Mouse (Mus musculus): ENCODE data around the gene Rapgef1.
A peak's percentile ranks its signal among the peaks of the same experiment; 100 is the strongest.

The Rapgef1 gene

DNA sequence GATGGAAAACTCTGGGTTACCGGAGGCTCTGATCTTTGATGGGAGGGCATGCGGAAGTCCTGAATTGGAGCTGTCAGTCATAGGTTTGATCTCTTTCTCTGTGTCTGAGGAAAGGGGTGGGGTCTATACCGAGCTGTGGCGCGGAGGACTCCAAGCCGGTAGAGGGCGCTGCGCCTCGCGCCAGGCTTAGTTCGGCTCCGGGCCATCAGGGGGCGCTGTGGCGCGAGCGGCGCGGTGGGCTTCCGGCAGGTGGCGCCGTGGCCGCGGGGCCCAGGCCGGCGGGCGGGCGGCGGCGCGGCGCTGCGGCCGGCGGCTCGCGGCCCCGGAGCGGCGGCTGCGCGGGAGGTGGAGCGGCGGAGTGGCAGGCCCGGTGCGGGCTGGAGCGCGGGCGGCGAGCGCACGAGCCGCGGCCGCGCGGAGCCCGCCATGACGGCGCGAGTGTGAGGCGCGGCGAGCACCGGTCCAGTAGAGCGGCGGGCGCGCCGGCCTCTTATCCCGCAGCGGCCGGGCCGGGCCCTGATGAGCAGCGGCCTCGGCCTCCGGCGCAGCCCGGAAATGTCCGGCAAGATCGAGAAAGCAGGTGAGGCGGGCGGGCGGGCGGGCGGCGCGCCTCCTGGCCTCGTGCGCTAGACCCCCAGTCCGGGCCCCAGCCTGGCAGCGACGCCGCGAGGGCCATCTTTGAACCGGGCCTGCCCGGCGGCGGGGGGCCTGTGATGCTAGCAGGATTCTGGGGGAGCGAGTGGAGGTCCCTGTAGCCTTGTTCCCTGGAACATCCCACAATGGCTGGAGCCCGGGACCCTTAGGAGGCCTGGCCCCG lies at the start of gene Rapgef1:
Gene Rapgef1 (plus strand): TSS at position 237 of the 817 bp plus-strand sequence.
- DNase-seq (ENCODE audit: low read depth, low spot score): peak; percentile 82

DNA sequence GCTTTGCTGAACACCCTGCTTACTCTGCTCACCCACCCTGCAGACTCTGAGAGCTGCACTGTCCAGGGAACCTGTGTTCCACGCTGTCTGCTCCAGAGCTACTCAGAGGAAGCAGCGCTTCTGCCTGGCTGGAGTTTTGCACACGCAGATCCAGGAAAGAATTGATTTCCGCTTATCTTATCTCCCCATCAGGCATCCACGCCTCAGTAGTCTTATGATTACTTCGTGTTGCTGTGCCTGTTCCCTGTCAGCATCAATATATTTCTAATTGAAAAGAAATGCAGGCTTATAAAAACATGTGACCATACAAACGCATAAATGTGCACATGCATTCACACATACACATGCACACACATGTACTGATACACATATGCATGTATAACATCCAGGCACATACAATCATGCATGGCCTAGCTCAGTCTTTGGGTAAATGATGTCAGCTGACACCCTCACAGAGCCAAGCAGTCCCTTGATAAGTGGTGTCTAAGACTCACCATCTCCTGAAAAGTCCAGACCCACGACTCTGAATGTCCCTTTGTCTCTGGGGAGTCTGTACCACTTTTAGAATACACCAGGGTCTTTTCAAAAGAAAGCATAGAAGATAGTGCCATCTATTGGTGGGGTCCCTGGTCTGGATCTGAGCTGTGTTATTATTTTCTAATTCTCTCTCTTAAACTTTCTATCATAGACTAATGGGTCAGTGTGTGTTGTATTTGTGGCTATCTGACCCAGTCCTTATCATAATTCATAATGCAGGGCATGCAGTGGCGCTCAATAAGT lies 47.4 kb upstream of the Rapgef1 start:
- no peak for DNase-seq (ENCODE audit: low read depth, low spot score)

DNA sequence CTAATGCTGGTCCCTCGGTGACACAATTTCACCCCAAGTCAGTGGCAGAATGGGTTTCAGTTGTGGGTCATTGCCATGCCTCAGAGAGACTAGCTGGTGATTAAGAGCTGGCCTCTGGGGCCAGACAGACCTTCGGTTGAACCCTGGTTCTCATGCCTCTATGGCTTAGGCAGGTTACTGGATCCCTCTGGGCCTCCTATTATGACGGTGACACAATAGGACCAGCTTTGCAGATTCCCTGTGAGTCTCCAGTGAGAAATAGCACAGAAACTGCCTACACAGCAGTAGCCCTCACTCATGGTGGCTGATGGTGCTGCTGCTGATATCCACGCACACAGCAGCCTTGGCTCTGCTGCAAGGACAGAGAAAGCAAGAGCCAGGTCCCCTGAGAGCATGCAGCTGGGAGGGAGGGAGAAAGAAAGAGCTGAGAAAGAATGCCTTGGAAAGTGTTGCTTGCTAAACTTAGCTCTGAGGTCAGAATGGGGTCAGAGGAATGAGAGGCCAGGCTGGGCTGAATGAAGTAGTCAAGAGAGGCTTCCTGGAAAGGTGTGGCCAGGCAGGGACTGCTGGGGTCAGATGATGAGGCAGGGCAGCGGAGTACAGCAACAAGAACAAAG lies 46.6 kb upstream of the Rapgef1 start:
- no peak for DNase-seq (ENCODE audit: low read depth, low spot score)

DNA sequence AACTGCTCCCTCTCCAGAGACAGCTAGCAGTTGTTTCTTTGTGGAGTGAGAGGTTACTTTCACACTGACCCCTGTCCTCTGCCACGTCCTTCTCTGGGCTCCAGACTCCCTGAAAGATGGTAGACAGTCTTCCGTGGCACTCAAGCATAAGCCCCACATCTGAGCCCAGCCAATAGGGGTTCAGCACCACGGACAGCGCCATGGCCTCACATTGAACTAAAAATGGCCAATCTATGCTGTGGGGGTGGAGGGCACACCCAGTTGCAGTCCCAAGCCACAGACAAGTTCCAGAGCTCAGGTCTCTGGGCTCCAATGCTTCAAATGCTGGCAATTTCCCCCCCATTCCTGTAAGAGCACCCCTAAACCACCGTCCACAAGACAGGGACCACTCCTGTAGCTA lies 45.9 kb upstream of the Rapgef1 start:
- peak; percentile 90 for DNase-seq (ENCODE audit: low read depth, low spot score)

DNA sequence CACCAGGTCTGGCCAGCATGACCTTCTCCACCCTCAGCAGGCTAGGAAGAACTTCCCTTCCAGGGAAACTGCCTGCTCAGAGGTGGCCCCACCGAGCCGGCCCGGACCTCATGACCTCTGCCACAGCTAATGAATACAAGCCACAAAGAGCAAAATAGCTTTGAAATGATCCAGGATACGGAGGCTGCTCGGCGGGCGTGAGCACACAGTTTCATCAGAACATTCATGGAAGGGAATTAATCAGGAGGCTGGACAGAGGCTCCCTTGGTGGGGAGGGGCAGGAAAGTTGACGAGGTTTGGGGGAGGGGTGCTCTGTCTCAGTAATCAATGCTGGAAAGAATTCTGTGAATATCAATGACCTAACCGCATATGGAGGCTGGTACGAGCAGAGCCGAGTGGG lies 45.3 kb upstream of the Rapgef1 start:
- DNase-seq (ENCODE audit: low read depth, low spot score): no peak

DNA sequence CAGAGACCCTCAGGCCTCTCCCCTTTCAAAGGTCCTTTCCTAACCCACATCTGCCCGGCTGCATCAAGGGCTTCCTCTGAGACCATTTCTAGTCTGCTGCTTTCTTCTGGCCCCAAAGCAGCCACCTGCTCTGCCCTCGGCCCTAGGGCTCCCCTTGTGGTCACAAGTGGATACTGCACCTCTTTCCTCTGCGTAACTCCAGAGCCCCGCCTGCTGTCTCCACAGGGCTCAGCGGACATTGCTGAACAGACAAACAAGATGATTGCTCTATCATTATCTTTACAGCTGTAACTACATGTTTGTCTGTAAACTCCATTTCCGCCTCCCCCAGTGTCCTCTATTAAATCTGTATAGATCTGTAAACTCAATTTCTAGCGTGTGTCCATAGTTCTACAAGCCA lies 37.1 kb upstream of the Rapgef1 start:
- DNase-seq (ENCODE audit: low read depth, low spot score): peak; percentile 75

DNA sequence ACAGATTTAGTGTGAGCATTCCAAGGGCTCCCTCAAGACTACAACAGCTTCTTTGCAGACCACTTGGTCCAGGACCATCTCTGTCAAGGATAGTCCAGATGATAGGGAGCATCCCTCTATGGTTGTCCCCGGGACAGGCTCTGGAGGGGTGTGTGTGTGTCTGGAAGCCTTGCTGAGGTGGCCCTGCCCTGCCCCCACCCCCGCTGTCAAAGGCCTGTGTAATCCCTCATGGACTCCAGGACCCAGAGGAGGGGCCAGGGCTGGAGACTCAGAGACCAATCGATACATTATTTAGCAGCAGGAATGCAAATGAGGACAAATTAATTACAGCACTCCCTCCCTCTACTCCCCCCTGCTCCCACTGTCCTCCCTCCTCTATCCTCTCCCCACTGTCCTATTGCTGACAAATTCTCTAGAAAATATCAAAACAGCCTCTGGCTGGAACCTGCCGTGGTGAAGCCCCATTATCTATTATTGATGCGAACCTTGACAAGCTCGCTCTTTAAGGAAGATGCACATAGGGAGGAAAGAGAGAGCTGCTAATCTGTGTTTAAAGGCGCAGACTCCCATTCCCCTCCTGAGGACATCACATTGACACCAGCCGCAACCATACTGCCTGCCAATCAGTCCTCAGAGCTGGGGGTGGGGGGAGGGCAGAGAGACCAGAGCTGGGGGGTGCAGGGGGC lies 33.4 kb upstream of the Rapgef1 start:
- no peak for DNase-seq (ENCODE audit: low read depth, low spot score)

DNA sequence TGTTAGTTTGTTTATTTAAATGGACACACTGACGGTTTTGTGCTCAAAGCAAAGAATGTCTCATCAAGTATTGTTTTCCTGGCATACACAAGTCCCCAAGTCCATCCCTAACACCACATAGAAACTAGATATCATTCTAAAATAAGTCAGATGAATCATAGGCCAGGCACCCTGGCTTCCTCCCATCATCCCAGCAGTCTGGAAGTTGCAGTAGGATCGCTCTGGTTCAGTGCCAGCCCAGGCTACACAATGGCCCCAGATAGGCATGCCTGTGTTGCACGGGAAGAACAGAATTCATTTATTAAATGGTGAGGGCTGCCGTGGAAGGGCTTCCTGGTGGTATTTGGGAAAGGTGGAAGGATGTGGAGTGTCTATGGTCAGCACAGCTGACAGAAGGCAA lies 31.5 kb upstream of the Rapgef1 start:
- no peak for DNase-seq (ENCODE audit: low read depth, low spot score)

DNA sequence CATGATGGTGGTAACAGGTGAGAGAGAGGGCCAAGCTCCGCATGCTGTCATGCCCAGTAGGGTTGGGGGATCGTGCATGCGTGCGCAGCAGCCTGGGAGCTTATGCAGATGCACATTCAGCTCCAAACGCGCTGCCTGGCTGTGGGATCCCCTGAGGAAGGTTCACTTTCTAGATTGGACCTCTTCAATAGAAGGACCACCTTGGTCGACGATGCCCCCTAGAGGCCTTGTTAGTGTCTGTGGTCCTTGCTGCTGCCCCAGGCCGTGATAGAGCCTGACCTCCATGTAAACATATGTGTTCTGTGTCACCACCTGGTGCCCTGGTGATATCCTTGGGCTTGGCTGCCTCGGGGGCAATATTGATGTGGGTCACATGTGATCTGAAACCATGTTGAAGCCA lies 30.3 kb upstream of the Rapgef1 start:
- DNase-seq (ENCODE audit: low read depth, low spot score): no peak

DNA sequence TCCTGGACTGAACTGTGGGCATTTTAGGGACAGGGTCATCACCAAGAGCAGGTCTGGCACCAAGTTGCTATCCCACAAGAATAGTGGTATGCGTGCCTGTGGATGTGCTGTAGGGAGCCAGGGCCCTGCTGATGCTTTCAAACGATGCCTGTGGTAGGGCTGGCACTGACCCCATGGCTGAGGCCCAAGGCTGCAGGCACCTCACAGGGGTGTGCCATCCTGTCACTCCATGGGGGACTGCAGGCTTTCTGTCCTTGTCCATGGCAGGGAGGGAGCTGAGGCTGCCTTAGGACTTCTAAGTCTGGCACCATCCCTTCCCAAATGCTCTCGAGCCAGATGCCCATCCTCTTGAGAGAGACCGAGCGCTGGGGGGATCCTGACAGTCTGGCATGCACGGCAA lies 27.9 kb upstream of the Rapgef1 start:
- no peak for DNase-seq (ENCODE audit: low read depth, low spot score)

DNA sequence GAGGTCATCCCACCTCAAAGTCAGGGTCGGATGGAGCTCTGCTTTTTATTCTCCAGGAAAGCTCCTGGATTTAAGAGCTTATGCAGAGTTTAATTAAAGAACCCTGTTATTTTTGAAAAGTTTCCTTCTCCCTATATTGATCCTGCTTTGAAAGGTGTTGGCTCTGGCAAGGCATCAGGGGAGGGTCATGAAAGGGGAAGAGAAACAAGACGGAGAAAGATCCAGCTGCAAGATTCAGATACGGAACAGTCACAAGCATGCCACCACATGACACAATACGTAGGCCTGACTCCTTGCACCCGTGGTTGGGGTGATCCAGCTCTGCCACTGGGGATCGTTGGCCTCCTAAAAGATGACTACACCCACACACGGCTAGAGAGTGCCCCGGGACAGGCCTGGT lies 27.0 kb upstream of the Rapgef1 start:
- no peak for DNase-seq (ENCODE audit: low read depth, low spot score)

DNA sequence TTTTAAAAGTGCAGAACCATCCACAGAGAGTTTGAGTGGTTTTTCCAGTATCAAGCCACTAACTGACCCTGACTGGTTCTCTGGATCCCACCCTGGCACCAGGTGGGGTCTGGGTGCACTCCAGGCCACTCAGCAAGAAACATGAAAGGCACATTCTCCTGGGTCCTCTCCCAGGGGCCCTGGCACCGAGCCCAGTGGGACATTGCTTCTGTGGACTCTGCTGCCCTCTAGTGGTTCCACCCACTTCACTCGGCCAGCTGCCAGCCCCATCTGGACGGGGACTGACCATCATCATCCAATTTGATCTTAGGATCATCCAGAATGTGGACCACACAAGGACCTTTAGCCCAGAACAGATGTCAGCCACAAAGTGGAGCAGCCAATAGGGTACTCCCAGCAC lies 15.6 kb upstream of the Rapgef1 start:
- peak; percentile 71 for DNase-seq (ENCODE audit: low read depth, low spot score)

DNA sequence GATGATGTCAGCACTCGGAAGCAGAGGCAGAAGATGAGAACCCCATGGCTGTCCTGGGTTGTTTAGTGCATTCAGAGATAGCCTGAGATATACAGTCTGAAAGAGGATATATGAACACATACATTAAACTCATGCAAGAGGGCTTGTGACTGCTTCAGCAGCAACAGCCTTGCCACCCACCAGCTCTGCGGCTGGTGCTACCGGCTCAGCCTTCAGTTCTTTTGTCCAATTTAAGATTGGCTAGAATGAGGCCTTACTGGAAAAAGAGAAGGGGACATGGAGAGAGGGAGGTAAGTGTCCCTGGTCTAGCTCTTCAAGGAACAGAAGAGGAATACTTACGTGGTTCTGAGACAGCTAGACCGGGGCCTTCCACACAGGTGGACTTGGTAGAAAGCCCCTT lies 13.9 kb upstream of the Rapgef1 start:
- DNase-seq (ENCODE audit: low read depth, low spot score): no peak

DNA sequence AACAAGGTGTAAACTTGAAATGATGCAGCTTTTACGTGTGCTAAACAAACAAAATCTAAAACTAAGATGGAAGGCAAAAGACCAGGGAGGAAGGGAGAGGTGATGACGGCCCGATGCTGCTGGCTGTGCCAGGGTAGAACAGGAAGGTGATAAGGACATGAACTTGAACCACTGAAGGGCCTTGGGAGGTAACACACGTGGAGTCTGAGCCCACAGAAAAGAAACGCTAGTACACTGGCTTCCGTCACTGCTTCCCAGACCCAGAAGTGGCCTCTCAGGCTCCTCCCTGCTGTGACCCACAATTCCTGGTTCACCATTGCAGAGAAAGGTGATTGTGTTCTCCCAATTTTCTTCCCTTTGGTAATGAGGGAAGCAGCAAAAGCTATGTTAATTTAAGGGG lies 13.1 kb upstream of the Rapgef1 start:
- no peak for DNase-seq (ENCODE audit: low read depth, low spot score)

DNA sequence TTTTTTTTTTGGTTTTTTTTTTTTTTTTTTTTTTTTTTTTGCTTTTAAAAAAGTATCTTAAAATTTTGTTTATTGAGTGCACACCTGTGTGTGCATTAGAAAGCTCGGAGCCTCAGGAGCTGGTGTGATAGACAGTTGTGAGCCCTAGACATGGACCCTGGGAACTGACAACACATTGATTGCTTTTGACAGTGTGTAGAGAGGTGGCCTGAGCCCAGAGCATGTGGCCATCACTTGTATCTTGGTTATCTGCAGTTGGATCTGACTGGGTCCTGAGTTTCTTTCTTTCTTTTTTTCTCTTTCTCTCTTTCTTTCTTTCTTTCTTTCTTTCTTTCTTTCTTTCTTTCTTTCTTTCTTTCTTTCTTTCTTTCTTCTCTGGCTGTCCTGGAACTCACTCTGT lies 2.2 kb upstream of the Rapgef1 start:
- no peak for DNase-seq (ENCODE audit: low read depth, low spot score)

DNA sequence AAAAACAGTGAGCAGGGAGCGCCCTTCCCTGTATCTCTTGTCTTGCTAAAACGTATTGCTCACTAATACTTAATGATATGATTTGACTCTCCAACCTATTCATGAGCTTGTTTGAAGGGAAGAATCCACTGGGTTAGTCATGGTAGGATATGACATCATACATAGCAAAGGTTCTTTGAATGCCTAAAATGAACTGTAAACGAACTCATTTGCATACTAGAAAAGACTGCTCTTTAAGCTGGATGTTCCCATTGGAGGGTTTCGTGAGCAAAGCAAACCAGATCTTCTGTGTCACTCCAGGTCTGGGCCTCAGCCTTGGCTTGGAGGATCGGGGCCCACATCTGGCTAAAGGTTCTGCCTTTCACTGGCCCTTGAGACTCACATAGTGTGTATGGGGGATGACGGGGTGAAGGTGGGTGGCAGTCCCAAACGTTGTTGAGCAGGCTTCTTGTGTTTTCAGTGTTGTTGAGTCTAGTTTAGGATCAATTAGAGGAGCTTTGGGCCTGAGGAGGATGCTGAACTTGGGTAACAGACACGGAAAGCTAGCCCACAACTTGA lies 515 bp upstream of the Rapgef1 start:
- no peak for DNase-seq (ENCODE audit: low read depth, low spot score)

DNA sequence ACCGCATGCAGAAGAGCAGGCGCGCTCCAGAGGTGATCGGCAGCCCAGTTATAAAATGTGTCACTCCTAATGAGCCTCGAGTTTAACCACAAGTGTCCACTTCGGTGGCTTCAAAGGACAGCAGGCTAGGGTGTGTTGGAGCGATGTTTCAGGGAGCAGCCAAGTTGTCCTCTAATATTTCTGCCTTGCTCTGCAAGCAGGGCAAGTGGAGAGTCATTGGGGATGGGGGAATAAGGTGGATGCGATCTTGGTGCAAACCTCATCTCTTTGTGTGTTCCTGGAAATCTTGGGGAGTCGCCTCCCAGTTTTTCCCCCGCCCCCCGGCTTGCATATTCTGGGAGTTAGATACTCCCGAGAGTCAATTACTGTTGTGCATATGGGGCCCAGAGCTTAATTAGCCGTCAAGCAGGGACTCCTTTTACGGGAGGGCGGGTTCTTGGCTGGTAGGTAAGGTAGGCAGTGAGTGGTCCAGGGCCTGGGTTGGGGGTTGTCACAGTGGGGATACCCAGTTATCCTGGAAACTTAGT lies 844 bp downstream of the Rapgef1 start:
- DNase-seq (ENCODE audit: low read depth, low spot score): peak; percentile 24

DNA sequence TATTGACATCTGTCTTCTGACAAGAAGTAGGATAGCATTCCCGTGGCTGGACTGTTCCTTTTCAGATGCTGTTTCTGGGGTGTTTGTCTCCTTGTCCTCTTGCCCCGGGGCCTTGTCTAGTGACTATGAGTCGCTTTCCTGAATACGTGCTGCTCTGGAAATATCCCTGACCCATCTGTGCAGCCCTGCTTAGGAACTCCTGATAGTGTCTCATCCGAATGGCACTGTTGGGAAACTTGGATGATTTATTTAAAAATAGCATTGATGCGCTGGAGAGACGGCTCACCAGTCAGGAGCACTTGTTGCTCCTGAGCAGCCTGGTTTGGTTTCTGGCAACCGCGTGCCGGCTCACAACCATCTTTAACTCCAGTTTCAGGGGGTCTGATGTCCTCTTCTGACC lies 1.6 kb downstream of the Rapgef1 start:
- no peak for DNase-seq (ENCODE audit: low read depth, low spot score)

DNA sequence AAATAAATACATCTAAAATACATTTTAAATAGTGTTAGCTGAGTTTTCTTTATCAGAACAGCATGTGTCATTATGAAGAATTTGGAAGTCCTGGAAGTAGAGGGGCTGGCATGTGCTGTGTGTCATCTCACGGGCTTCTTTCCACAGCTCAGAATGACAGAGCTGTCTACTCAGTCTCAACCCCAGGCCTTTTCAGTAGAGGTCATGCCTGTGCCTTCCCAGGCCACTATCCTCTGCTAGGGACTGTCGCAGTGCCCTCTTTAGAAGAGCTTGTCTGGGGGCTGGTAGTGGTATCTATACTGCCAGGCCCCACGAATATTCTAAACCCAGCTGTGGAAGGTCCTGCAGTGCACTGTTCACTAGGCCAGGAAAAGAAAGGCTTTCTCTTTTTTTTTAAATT lies 2.1 kb downstream of the Rapgef1 start:
- no peak for DNase-seq (ENCODE audit: low read depth, low spot score)

DNA sequence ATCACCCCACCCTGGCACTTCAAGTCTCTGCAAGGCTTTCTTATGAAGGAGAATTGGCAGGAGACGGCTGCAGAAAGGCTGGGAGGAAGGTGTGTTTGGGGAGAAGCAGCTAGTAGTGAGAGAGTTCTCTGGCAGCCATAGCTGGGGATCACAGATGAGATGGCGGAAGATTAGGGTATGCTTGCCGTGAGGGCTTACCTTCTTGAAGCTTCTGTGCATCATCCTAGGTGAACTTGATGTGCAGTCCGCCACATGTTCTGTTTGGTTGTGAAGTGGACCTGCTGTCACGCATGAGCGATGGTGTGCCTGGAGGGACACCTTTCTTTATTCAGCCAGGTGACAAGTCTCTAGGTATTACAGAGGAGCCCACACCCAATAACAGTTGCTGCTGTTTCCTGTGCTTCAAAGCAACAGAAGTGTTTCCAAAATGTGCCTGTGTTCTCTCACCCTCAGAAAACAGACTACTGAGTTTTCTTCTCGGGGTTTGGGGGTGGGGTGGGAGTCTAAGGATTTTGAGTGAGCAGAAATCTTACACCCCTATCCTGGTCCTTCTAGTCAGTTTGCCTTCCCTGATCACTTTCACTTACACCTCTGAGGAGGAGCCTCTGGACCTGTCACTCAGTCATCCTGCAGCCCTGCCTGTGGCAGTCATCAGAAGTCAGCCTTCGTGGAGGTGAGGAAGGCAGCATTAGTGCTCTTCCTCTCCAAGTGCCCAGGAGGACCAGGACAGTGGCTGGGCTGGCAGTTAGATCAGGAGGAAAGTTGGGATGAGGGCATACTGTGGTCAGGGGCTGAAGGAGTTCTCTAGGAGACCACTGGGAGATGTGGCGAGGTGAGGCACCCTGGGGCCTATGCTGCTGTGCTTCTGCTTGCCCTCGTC lies 2.8 kb downstream of the Rapgef1 start:
- DNase-seq (ENCODE audit: low read depth, low spot score): no peak

Data from forelimb bud, embryonic 11.5 days (tissue).